Mouse (Mus musculus): ENCODE data around the gene Armc8. TPM values are rescaled to one million over a fixed set of nuclear protein-coding genes. Genes with fewer than 3 reads are reported as not detected.

Gene Armc8
- polyA plus RNA-seq, 1 experiment from 2014 or later = 61.8 TPM

- H3K9me3 ChIP-seq = no peaks in the 10 kb centered on the region
- H3K27me3 ChIP-seq = no peaks in the 10 kb centered on the region
- peaks cover 9% of the 10 kb centered on the region for H3K4me1 ChIP-seq (replicated peaks)
- no peak overlapping the region for H3K4me3 ChIP-seq (replicated peaks)
- H3K4me2 ChIP-seq (replicated peaks) = no peak overlapping the region
- no peak for ATAC-seq
- H3K36me3 ChIP-seq = no peaks in the 10 kb centered on the region
- H3K27ac ChIP-seq = no peak overlapping the region
- no peak overlapping the region for H3K9ac ChIP-seq (replicated peaks)
These were observed 9.2 kb downstream of the Armc8 start for GRCm38 (mm10) chr9:99559557-99559904.

GRCm38 (mm10) chr9:99558824-99559556, 9.7 kb downstream of the Armc8 start:
- WGBS = 93% methylated on average over 7 of the region's 7 CpGs
- no peak overlapping the region for H3K27ac ChIP-seq
- no peak overlapping the region for H3K4me3 ChIP-seq (replicated peaks)
- H3K27me3 ChIP-seq = no peaks in the 10 kb centered on the region
- ATAC-seq = no peak
- no peak overlapping the region for H3K9ac ChIP-seq (replicated peaks)
- no peak overlapping the region for H3K4me2 ChIP-seq (replicated peaks)
- H3K36me3 ChIP-seq = no peaks in the 10 kb centered on the region
- H3K9me3 ChIP-seq = no peaks in the 10 kb centered on the region
- H3K4me1 ChIP-seq (replicated peaks) = peaks cover 6% of the 10 kb centered on the region

- no peak overlapping the region for H3K4me2 ChIP-seq (replicated peaks)
- no peak for ATAC-seq
- WGBS = 97% methylated on average over 8 of the region's 8 CpGs
These were observed 11.0 kb downstream of the Armc8 start for GRCm38 (mm10) chr9:99557580-99558300.

GRCm38 (mm10) chr9:99555253-99555652, 13.4 kb downstream of the Armc8 start:
- Histone ChIP-seq H3K27me3 (no peaks in the 10 kb centered on the region), H3K9ac (replicated peaks) (no peak overlapping the region), H3K27ac (no peak overlapping the region), H3K4me2 (replicated peaks) (no peak overlapping the region), H3K4me1 (replicated peaks) (no peaks in the 10 kb centered on the region), H3K36me3 (no peaks in the 10 kb centered on the region; the same call in 1 of the 2 replicates), H3K9me3 (no peaks in the 10 kb centered on the region), H3K4me3 (replicated peaks) (no peak overlapping the region)
- ATAC-seq = no peak
- 98% methylated on average over 3 of the region's 3 CpGs for WGBS

More at GRCm38 (mm10) chr9:99557580-99558300, 11.0 kb downstream of the Armc8 start:
- Histone ChIP-seq H3K4me1 (replicated peaks) (no peaks in the 10 kb centered on the region), H3K9me3 (no peaks in the 10 kb centered on the region), H3K9ac (replicated peaks) (no peak overlapping the region), H3K36me3 (no peaks in the 10 kb centered on the region), H3K4me3 (replicated peaks) (no peak overlapping the region), H3K27me3 (no peaks in the 10 kb centered on the region), H3K27ac (no peak overlapping the region)

- no peak overlapping the region for H3K9ac ChIP-seq (replicated peaks)
- no peaks in the 10 kb centered on the region for H3K27me3 ChIP-seq
- no peak overlapping the region for H3K4me3 ChIP-seq (replicated peaks)
- no peak overlapping the region for H3K27ac ChIP-seq
- H3K4me1 ChIP-seq (replicated peaks) = no peaks in the 10 kb centered on the region
- H3K9me3 ChIP-seq = no peaks in the 10 kb centered on the region
- no peak overlapping the region for H3K4me2 ChIP-seq (replicated peaks)
- H3K36me3 ChIP-seq = no peaks in the 10 kb centered on the region; the same call in 1 of the 2 replicates
- no peak for ATAC-seq
These were observed 14.6 kb downstream of the Armc8 start for GRCm38 (mm10) chr9:99554052-99554451.

- no peak for ATAC-seq
- 95% methylated on average over 2 of the region's 2 CpGs for WGBS
- H3K4me3 ChIP-seq (replicated peaks) = no peak overlapping the region
These were observed 15.7 kb downstream of the Armc8 start for GRCm38 (mm10) chr9:99553049-99553448.

GRCm38 (mm10) chr9:99552068-99552467, 16.6 kb downstream of the Armc8 start:
- no peak overlapping the region for H3K27ac ChIP-seq
- H3K36me3 ChIP-seq = no peaks in the 10 kb centered on the region; the same call in 1 of the 2 replicates
- no peak overlapping the region for H3K4me3 ChIP-seq (replicated peaks)
- H3K9ac ChIP-seq (replicated peaks) = no peak overlapping the region
- H3K27me3 ChIP-seq = no peaks in the 10 kb centered on the region
- no peak overlapping the region for H3K4me2 ChIP-seq (replicated peaks)
- H3K4me1 ChIP-seq (replicated peaks) = no peaks in the 10 kb centered on the region
- no peak for ATAC-seq
- H3K9me3 ChIP-seq = no peaks in the 10 kb centered on the region
- WGBS = 83% methylated on average over 2 of the region's 2 CpGs

More at GRCm38 (mm10) chr9:99553049-99553448, 15.7 kb downstream of the Armc8 start:
- no peaks in the 10 kb centered on the region for H3K27me3 ChIP-seq
- no peak overlapping the region for H3K9ac ChIP-seq (replicated peaks)
- H3K4me2 ChIP-seq (replicated peaks) = no peak overlapping the region
- H3K36me3 ChIP-seq = no peaks in the 10 kb centered on the region; the same call in 1 of the 2 replicates
- no peaks in the 10 kb centered on the region for H3K4me1 ChIP-seq (replicated peaks)
- H3K9me3 ChIP-seq = no peaks in the 10 kb centered on the region
- no peak overlapping the region for H3K27ac ChIP-seq

- Histone ChIP-seq H3K4me3 (replicated peaks) (no peak overlapping the region), H3K36me3 (no peaks in the 10 kb centered on the region; the same call in 1 of the 2 replicates), H3K4me2 (replicated peaks) (no peak overlapping the region), H3K27me3 (no peaks in the 10 kb centered on the region), H3K9me3 (no peaks in the 10 kb centered on the region), H3K27ac (no peak overlapping the region), H3K4me1 (replicated peaks) (no peaks in the 10 kb centered on the region), H3K9ac (replicated peaks) (no peak overlapping the region)
- no peak for ATAC-seq
- WGBS = 100% methylated on average over 1 of the region's 1 CpGs
These were observed 22.4 kb downstream of the Armc8 start for GRCm38 (mm10) chr9:99546259-99546658.

GRCm38 (mm10) chr9:99531865-99532264, 36.8 kb downstream of the Armc8 start:
- H3K4me1 ChIP-seq (replicated peaks) = no peaks in the 10 kb centered on the region
- no peak overlapping the region for H3K9ac ChIP-seq (replicated peaks)
- H3K9me3 ChIP-seq = no peaks in the 10 kb centered on the region
- no peaks in the 10 kb centered on the region for H3K27me3 ChIP-seq
- no peak for ATAC-seq
- 98% methylated on average over 1 of the region's 1 CpGs for WGBS
- H3K36me3 ChIP-seq = peaks cover 80% of the 10 kb centered on the region
- H3K27ac ChIP-seq = no peak overlapping the region
- no peak overlapping the region for H3K4me2 ChIP-seq (replicated peaks)
- no peak overlapping the region for H3K4me3 ChIP-seq (replicated peaks)

GRCm38 (mm10) chr9:99505875-99506274, 62.8 kb downstream of the Armc8 start:
- H3K4me2 ChIP-seq (replicated peaks) = no peak overlapping the region
- no peak overlapping the region for H3K9ac ChIP-seq (replicated peaks)
- no peaks in the 10 kb centered on the region for H3K27me3 ChIP-seq
- H3K4me1 ChIP-seq (replicated peaks) = no peaks in the 10 kb centered on the region
- ATAC-seq = no peak
- no peak overlapping the region for H3K27ac ChIP-seq
- WGBS = 91% methylated on average over 7 of the region's 7 CpGs
- peaks cover 22% of the 10 kb centered on the region for H3K36me3 ChIP-seq
- H3K9me3 ChIP-seq = no peaks in the 10 kb centered on the region
- no peak overlapping the region for H3K4me3 ChIP-seq (replicated peaks)

GRCm38 (mm10) chr9:99499336-99499735, 69.4 kb downstream of the Armc8 start:
- H3K27me3 ChIP-seq = no peaks in the 10 kb centered on the region
- no peaks in the 10 kb centered on the region for H3K9me3 ChIP-seq
- no peak overlapping the region for H3K4me2 ChIP-seq (replicated peaks)
- no peaks in the 10 kb centered on the region for H3K4me1 ChIP-seq (replicated peaks)
- no peak overlapping the region for H3K4me3 ChIP-seq (replicated peaks)
- H3K27ac ChIP-seq = no peak overlapping the region
- 98% methylated on average over 4 of the region's 4 CpGs for WGBS
- H3K9ac ChIP-seq (replicated peaks) = no peak overlapping the region
- peaks cover 40% of the 10 kb centered on the region for H3K36me3 ChIP-seq
- no peak for ATAC-seq

- Histone ChIP-seq H3K4me1 (replicated peaks) (no peaks in the 10 kb centered on the region), H3K4me2 (replicated peaks) (no peak overlapping the region), H3K27me3 (no peaks in the 10 kb centered on the region), H3K27ac (no peak overlapping the region), H3K36me3 (peaks cover 71% of the 10 kb centered on the region), H3K4me3 (replicated peaks) (no peak overlapping the region), H3K9me3 (no peaks in the 10 kb centered on the region), H3K9ac (replicated peaks) (no peak overlapping the region)
- 79% methylated on average over 10 of the region's 10 CpGs for WGBS
- no peak for ATAC-seq
These were observed 76.0 kb downstream of the Armc8 start for GRCm38 (mm10) chr9:99492634-99493200.
